Mouse (Mus musculus) lung, embryonic 14.5 days (tissue): ENCODE measurements at regions not wholly inside any gene's neighbourhood (a gene's known extent, or its start where the extent isn't known, plus 50 kb on each side); places are given as distances from the start of the nearest gene placed in this dataset.
"Not testable (repeated sequence)": the region's sequence is repeated elsewhere in the genome, so short reads cannot be mapped to it uniquely, and the experiment has no call there.

ENCODE experiments used
- ATAC-seq: fragments of 200-750 bp; cut with Nextera tagmentation; 2 replicates; pipeline ENCODE4 v1.8.0; 2017; ENCODE audit warnings: mild to moderate bottlenecking, moderate TSS enrichment, moderate library complexity; ENCODE audit not compliant: insufficient read depth
- DNase-seq: peaks from one replicate; pipeline ENCODE4 v3.0.0-alpha.2; 2015
- H3K27ac ChIP-seq: fragments of 300-500 bp; sonication (generic); 2 replicates; pipeline ENCODE4 v1.5.1; 2014; ENCODE audit warnings: low read depth, mild to moderate bottlenecking, moderate library complexity
- H3K27me3 ChIP-seq: fragments of 300-500 bp; sonication (generic); 2 replicates; pipeline ENCODE4 v1.6.1; 2014; ENCODE audit warnings: low read length, control low read depth; ENCODE audit not compliant: insufficient read depth
- H3K36me3 ChIP-seq: fragments of 300-500 bp; sonication (generic); 2 replicates; pipeline ENCODE4 v1.6.1; 2014; ENCODE audit warnings: control low read depth; ENCODE audit not compliant: insufficient read depth
- H3K4me1 ChIP-seq: fragments of 300-500 bp; sonication (generic); 2 replicates; pipeline ENCODE4 v1.6.1; 2014; ENCODE audit warnings: antibody characterized with exemption, control low read depth; ENCODE audit not compliant: insufficient read depth
- H3K4me2 ChIP-seq: fragments of 300-500 bp; sonication (generic); 2 replicates; pipeline ENCODE4 v1.6.1; 2014; ENCODE audit warnings: mild to moderate bottlenecking
- H3K4me3 ChIP-seq: fragments of 300-500 bp; sonication (generic); 2 replicates; pipeline ENCODE4 v1.5.1; 2014; ENCODE audit warnings: low read depth, low read length
- H3K9ac ChIP-seq: fragments of 300-500 bp; sonication (generic); 2 replicates; pipeline ENCODE4 v1.6.1; 2014
- H3K9me3 ChIP-seq: fragments of 300-500 bp; sonication (generic); 2 replicates; pipeline ENCODE4 v1.6.1; 2016; ENCODE audit warnings: low read depth, low read length, control low read depth
- CTCF ChIP-seq: IDR thresholded peaks from 2 replicates; pipeline ENCODE4 v1.5.1; 2016; ENCODE audit warnings: antibody characterized with exemption, low read depth
- WGBS: fragments of 180-500 bp; shearing (Covaris S2); extraction: QIAGEN DNeasy Blood & Tissue Kit; methylation state at CpG from one replicate; pipeline ENCODE4 v1.1.7; 2014; 5-methylcytosine and 5-hydroxymethylcytosine counted together

GRCm38 (mm10) chr7:75390162-75390561, 65.2 kb upstream of the Akap13 start:
- no peaks in the 10 kb centered on the region for H3K9me3 ChIP-seq
- no peak overlapping the region for H3K4me2 ChIP-seq
- ATAC-seq: no peak
- H3K9ac ChIP-seq: no peak overlapping the region
- WGBS: 88% methylated on average over 3 of the region's 3 CpGs
- H3K27me3 ChIP-seq: no peaks in the 10 kb centered on the region
- H3K27ac ChIP-seq: no peak overlapping the region
- no peak overlapping the region for H3K4me3 ChIP-seq
- H3K36me3 ChIP-seq: no peaks in the 10 kb centered on the region
- no peak for TF ChIP-seq CTCF
- H3K4me1 ChIP-seq: no peaks in the 10 kb centered on the region
- peak; percentile 38 for DNase-seq

- no peak overlapping the region for H3K4me3 ChIP-seq
- ATAC-seq: peak; percentile 80
- H3K9me3 ChIP-seq: no peaks in the 10 kb centered on the region
- H3K9ac ChIP-seq: no peak overlapping the region
- H3K4me2 ChIP-seq: no peak overlapping the region
- H3K27me3 ChIP-seq: no peaks in the 10 kb centered on the region
- H3K27ac ChIP-seq: no peak overlapping the region
- no peaks in the 10 kb centered on the region for H3K36me3 ChIP-seq
- peaks cover 8% of the 10 kb centered on the region for H3K4me1 ChIP-seq
- DNase-seq: peak; percentile 43
- 26% methylated on average over 3 of the region's 3 CpGs for WGBS
- no peak for TF ChIP-seq CTCF
Observed at GRCm38 (mm10) chr7:75392783-75393182, 62.6 kb upstream of the Akap13 start.

DNA sequence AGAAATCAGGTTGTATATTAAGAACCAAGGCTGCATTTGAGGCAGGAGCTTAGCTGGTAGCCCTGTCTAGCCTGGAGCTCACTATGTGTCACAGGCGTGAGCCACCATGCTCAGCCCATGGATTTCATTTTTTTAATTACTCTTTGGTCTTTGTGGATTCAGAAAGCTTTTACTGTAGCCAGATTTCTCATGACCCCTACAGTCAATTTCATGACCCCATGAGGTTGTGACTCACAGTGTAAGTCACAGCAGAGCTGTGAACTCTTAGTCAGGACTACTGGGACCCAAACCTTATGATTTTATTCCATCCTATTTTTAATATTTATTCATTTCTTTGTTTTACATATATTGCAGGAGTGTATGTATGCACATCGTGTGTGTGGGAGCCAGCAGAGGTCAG, 61.9 kb upstream of the Akap13 start:
- Histone ChIP-seq H3K4me3 (no peak overlapping the region), H3K9me3 (no peaks in the 10 kb centered on the region), H3K9ac (no peak overlapping the region), H3K4me2 (no peak overlapping the region), H3K36me3 (no peaks in the 10 kb centered on the region), H3K27me3 (no peaks in the 10 kb centered on the region), H3K27ac (no peak overlapping the region), H3K4me1 (peaks cover 8% of the 10 kb centered on the region)
- DNase-seq (no peak), ATAC-seq (no peak)
- no peak for TF ChIP-seq CTCF
- 75% methylated on average over 2 of the region's 2 CpGs for WGBS

- DNase-seq (peak; percentile 31), ATAC-seq (no peak)
- no peak overlapping the region for H3K4me2 ChIP-seq
- no peaks in the 10 kb centered on the region for H3K9me3 ChIP-seq
- H3K36me3 ChIP-seq: no peaks in the 10 kb centered on the region
- TF ChIP-seq CTCF: no peak
- H3K4me1 ChIP-seq: peaks cover 8% of the 10 kb centered on the region
- 45% methylated on average over 8 of the region's 8 CpGs for WGBS
- no peak overlapping the region for H3K27ac ChIP-seq
- H3K27me3 ChIP-seq: no peaks in the 10 kb centered on the region
- H3K4me3 ChIP-seq: no peak overlapping the region
- no peak overlapping the region for H3K9ac ChIP-seq
Observed at GRCm38 (mm10) chr7:75394866-75395580, 60.3 kb upstream of the Akap13 start.

GRCm38 (mm10) chr7:75397559-75397958, 57.8 kb upstream of the Akap13 start:
- H3K27me3 ChIP-seq: no peaks in the 10 kb centered on the region
- no peak overlapping the region for H3K9ac ChIP-seq
- no peak overlapping the region for H3K4me3 ChIP-seq
- no peaks in the 10 kb centered on the region for H3K36me3 ChIP-seq
- H3K4me2 ChIP-seq: no peak overlapping the region
- peaks cover 8% of the 10 kb centered on the region for H3K4me1 ChIP-seq
- 9% methylated on average over 7 of the region's 7 CpGs for WGBS
- TF ChIP-seq CTCF: no peak
- no peak overlapping the region for H3K27ac ChIP-seq
- no peak for ATAC-seq
- DNase-seq: peak; percentile 50
- H3K9me3 ChIP-seq: no peaks in the 10 kb centered on the region

DNA sequence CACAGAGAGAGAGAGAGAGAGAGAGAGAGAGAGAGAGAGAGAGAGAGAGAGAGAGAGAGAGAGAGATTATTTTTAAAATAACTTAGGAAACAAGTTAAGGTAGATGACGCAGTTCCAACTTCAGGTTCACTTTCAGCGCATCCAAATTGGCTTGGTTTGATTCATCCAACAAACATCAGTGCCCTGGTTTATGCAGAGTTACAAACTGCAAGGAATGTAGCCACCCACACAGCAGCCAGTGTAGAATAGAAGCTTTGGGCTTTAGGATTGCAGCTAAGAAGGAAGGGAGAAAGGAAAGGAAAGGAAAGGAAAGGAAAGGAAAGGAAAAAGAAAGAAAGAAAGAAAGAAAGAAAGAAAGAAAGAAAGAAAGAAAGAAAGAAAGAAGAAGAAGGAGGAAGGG, 56.9 kb upstream of the Akap13 start:
- H3K9ac ChIP-seq, H3K36me3 ChIP-seq, H3K27ac ChIP-seq, ATAC-seq, H3K9me3 ChIP-seq, H3K27me3 ChIP-seq, DNase-seq, H3K4me2 ChIP-seq, H3K4me3 ChIP-seq, H3K4me1 ChIP-seq: not testable (repeated sequence)
- WGBS: 84% methylated on average over 2 of the region's 2 CpGs

GRCm38 (mm10) chr7:75398904-75399724, 56.2 kb upstream of the Akap13 start:
- peak; percentile 86 for ATAC-seq

More at GRCm38 (mm10) chr7:75398904-75399724, 56.2 kb upstream of the Akap13 start:
- Histone ChIP-seq H3K9ac (no peak overlapping the region), H3K4me1 (peaks cover 8% of the 10 kb centered on the region), H3K4me3 (no peak overlapping the region), H3K27me3 (no peaks in the 10 kb centered on the region), H3K9me3 (no peaks in the 10 kb centered on the region), H3K4me2 (no peak overlapping the region), H3K36me3 (no peaks in the 10 kb centered on the region), H3K27ac (no peak overlapping the region)
- WGBS: 44% methylated on average over 7 of the region's 7 CpGs
- peak; percentile 82 for DNase-seq
- TF ChIP-seq CTCF: peak; percentile 84
